Mouse (Mus musculus) CD4-positive, CD25-positive, alpha-beta regulatory T cell, adult 2 months (primary cell): ENCODE data around the gene Slc6a1.
"Not testable (repeated sequence)": the region's sequence is repeated elsewhere in the genome, so short reads cannot be mapped to it uniquely, and the experiment has no call there.

Source experiments
- DNase-seq: peaks from one replicate; pipeline ENCODE4 v3.0.0-alpha.2; 2012; ENCODE audit warnings: low read depth, low spot score

Gene Slc6a1

GRCm38 (mm10) chr6:114290184-114290583 is 7.7 kb downstream of the Slc6a1 start:
- no peak for DNase-seq

- DNase-seq = no peak
Measured at GRCm38 (mm10) chr6:114290929-114291328, 8.5 kb downstream of the Slc6a1 start.

- DNase-seq = no peak
Measured at GRCm38 (mm10) chr6:114291396-114291795, 9.0 kb downstream of the Slc6a1 start.

GRCm38 (mm10) chr6:114293511-114293910 is 11.1 kb downstream of the Slc6a1 start:
- no peak for DNase-seq

- DNase-seq = no peak
Measured at GRCm38 (mm10) chr6:114295086-114295485, 12.7 kb downstream of the Slc6a1 start.

GRCm38 (mm10) chr6:114297260-114298002 is 15.0 kb downstream of the Slc6a1 start:
- DNase-seq = no peak

- no peak for DNase-seq
Measured at GRCm38 (mm10) chr6:114299699-114300098, 17.3 kb downstream of the Slc6a1 start.

- DNase-seq = no peak
Measured at GRCm38 (mm10) chr6:114300737-114301136, 18.3 kb downstream of the Slc6a1 start.

GRCm38 (mm10) chr6:114304668-114305067 is 22.2 kb downstream of the Slc6a1 start:
- no peak for DNase-seq

- no peak for DNase-seq
Measured at GRCm38 (mm10) chr6:114320511-114320910, 38.1 kb downstream of the Slc6a1 start.

GRCm38 (mm10) chr6:114321146-114321545 is 38.7 kb downstream of the Slc6a1 start:
- DNase-seq = no peak

- no peak for DNase-seq
Measured at GRCm38 (mm10) chr6:114322914-114323313, 40.5 kb downstream of the Slc6a1 start.

- DNase-seq = no peak
Measured at GRCm38 (mm10) chr6:114324808-114325207, 42.4 kb downstream of the Slc6a1 start.

- no peak for DNase-seq
Measured at GRCm38 (mm10) chr6:114329597-114330470, 47.4 kb downstream of the Slc6a1 start.

- no peak for DNase-seq
Measured at GRCm38 (mm10) chr6:114331926-114332325, 49.5 kb downstream of the Slc6a1 start.

- no peak for DNase-seq
Measured at GRCm38 (mm10) chr6:114336128-114336943, 53.9 kb downstream of the Slc6a1 start.

GRCm38 (mm10) chr6:114336944-114337215 is 54.4 kb downstream of the Slc6a1 start:
- DNase-seq = no peak

GRCm38 (mm10) chr6:114341381-114341780 is 58.9 kb downstream of the Slc6a1 start:
- DNase-seq = not testable (repeated sequence)

GRCm38 (mm10) chr6:114343740-114344139 is 61.3 kb downstream of the Slc6a1 start:
- no peak for DNase-seq

- DNase-seq = peak; percentile 44
Measured at GRCm38 (mm10) chr6:114345156-114345555, 62.7 kb downstream of the Slc6a1 start.

GRCm38 (mm10) chr6:114347831-114348754 is 65.7 kb downstream of the Slc6a1 start:
- no peak for DNase-seq
